Mouse (Mus musculus): ENCODE measurements at regions not wholly inside any gene's neighbourhood (a gene's known extent, or its start where the extent isn't known, plus 50 kb on each side); places are given as distances from the start of the nearest gene placed in this dataset.
"Not testable (repeated sequence)": the region's sequence is repeated elsewhere in the genome, so short reads cannot be mapped to it uniquely, and the experiment has no call there.

DNA sequence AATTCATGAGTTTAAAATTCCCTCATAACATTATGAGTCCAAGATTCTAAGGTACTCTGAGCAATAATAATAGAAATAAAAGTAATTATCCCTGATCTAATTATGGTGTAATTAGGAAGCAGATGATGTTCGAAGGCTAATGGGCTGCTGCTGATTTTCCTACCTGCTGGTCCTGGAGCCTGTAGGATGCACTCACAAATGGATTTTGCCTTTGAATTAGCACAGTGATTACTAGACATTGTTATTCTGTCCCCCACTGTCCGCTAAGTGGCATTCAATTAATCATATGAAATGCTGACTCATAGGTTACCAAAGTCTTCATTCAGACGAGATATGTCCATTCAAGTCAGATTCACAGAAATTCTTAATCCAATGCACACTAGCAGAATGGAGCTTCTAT lies 246.0 kb upstream of the Klf6 start:
- Histone ChIP-seq H3K9me3 (no peaks in the 10 kb centered on the region), H3K36me3 (replicated peaks) (no peaks in the 10 kb centered on the region), H3K4me1 (no peaks in the 10 kb centered on the region), H3K27ac (no peak overlapping the region), H3K4me3 (no peak overlapping the region), H3K27me3 (ENCODE audit: poor library complexity, severe bottlenecking) (no peaks in the 10 kb centered on the region)
- DNase-seq (ENCODE audit: extremely low spot score, low spot score), result no peak
- WGBS, result 77% methylated on average over 3 of the region's 3 CpGs

DNA sequence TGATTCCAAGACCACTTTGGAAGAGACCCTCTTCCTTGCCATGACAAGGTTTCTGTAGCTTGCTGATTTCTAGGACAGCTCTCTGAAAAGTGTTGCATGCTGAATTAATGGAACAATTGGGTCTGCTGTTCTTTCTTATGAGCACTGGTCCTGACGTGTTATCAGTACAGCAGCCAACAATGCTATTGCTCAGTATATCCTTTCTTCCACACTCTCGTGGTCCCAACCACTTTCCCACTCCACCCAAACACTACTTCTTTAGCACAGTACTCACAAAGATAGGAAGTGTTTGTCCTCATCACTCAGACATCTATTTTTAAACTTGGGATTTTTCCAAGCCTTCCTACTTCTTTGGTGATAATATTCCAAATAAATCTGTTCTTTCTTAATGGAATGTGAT lies 233.2 kb upstream of the Klf6 start:
- WGBS, result 71% methylated on average over 2 of the region's 2 CpGs
- H3K27me3 ChIP-seq (ENCODE audit: poor library complexity, severe bottlenecking), result no peaks in the 10 kb centered on the region
- no peaks in the 10 kb centered on the region for H3K36me3 ChIP-seq (replicated peaks)
- no peak for DNase-seq (ENCODE audit: extremely low spot score, low spot score)
- no peaks in the 10 kb centered on the region for H3K4me1 ChIP-seq
- no peak overlapping the region for H3K4me3 ChIP-seq
- H3K9me3 ChIP-seq, result no peaks in the 10 kb centered on the region
- H3K27ac ChIP-seq, result no peak overlapping the region

DNA sequence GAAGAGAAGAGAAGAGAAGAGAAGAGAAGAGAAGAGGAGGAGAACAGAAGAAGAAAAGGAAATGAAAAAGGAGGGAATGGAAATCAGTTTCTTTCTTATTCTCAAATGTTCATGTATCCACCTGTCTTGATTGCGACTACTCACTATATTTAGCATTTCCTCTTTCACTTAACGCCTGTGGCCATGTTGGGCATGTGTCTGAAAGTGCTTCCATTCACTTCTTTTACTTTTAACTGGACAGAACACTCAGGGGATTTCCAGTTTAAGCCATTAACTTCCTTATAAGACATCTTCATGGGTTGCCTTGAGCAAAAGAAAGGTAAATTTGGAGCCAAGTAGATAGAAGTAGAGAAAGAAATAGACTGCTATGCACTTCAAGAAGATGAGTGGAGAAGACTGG lies 226.3 kb upstream of the Klf6 start:
- Histone ChIP-seq H3K4me1 (no peaks in the 10 kb centered on the region), H3K27ac (no peak overlapping the region), H3K9me3 (no peaks in the 10 kb centered on the region), H3K36me3 (replicated peaks) (no peaks in the 10 kb centered on the region), H3K27me3 (ENCODE audit: poor library complexity, severe bottlenecking) (no peaks in the 10 kb centered on the region), H3K4me3 (no peak overlapping the region)
- DNase-seq (ENCODE audit: extremely low spot score, low spot score), result no peak
- WGBS, result 93% methylated on average over 2 of the region's 2 CpGs

DNA sequence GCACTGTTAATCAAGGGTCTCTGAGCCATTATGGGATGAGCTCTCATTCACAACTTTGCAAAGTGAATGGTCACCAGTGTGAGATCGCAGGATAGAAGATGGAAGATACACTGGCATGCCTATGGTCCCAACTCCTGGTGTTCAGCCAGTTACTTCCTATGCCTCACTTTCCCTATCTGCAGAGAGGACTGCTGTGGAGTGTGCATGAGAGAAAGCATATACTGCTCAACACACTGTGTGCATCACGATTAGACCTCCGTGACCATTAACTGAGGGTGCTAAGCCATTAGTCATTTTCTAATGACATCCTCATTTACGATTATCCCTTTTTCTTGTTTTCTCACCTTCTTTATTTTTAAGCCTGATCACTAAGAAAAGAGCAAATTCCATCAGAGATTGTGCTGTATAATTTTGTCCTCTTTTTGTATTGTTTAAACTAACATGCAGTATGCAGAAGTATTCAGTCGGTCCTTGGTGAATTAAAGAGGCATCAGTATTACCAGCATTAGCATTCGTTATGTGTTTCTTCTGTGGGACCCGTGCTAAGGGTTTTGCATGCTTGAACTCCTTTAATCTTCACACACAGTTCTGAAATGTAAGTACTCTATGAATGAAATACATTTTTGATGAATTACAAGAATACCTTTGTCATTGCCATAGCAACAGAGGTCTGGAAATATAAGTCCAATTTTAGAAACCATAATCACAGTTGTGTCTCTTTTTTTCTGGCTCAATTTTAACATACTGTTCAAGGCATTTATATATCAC lies 219.4 kb upstream of the Klf6 start:
- no peak for DNase-seq (ENCODE audit: extremely low spot score, low spot score)
- H3K4me1 ChIP-seq, result no peaks in the 10 kb centered on the region
- H3K27ac ChIP-seq, result no peak overlapping the region
- no peaks in the 10 kb centered on the region for H3K27me3 ChIP-seq (ENCODE audit: poor library complexity, severe bottlenecking)
- H3K4me3 ChIP-seq, result no peak overlapping the region
- WGBS, result 85% methylated on average over 7 of the region's 7 CpGs
- H3K36me3 ChIP-seq (replicated peaks), result no peaks in the 10 kb centered on the region
- H3K9me3 ChIP-seq, result no peaks in the 10 kb centered on the region

DNA sequence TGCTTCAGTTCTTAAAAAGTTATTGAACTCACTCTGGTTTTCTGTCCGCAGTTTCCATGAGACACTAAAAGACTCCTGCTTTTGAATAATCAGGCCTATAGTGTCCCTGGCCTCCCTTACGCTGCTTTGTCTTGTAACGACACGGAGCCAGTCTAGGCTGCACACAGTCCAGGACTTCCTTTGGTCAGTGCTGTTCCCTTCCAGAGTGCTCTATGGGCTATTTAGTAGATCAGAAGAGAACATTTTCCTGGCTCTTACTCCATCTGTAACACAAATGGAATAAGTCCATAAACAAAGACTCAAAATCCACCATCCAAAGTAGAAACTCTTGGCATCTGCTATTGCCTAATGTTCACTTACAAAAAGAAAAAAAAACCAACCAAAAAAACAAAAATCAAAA lies 213.0 kb upstream of the Klf6 start:
- H3K9me3 ChIP-seq, result no peaks in the 10 kb centered on the region
- WGBS, result 80% methylated on average over 4 of the region's 4 CpGs
- no peaks in the 10 kb centered on the region for H3K4me1 ChIP-seq
- no peak overlapping the region for H3K4me3 ChIP-seq
- no peaks in the 10 kb centered on the region for H3K27me3 ChIP-seq (ENCODE audit: poor library complexity, severe bottlenecking)
- H3K36me3 ChIP-seq (replicated peaks), result no peaks in the 10 kb centered on the region
- DNase-seq (ENCODE audit: extremely low spot score, low spot score), result no peak
- H3K27ac ChIP-seq, result no peak overlapping the region

DNA sequence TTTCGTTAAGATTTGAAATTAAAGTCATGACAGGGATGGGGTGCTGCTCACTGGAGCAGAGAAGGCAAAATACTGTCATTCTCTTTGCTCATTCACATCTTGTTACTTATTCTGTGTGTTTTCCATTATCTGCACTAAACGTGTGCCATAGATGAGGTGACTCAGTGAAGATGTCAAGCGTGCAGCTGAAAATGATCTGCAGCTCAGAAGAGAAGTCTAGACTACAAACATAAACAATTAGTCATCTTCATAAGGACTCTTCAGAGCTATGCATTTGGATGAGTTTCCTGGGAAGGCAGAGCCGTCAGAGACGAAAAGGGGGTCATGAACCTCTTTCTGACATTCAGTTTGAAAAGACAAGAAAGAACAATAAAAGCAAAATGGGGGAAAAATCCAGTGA lies 203.7 kb upstream of the Klf6 start:
- no peak overlapping the region for H3K4me3 ChIP-seq
- WGBS, result 72% methylated on average over 5 of the region's 5 CpGs
- no peak for DNase-seq (ENCODE audit: extremely low spot score, low spot score)
- no peaks in the 10 kb centered on the region for H3K36me3 ChIP-seq (replicated peaks)
- no peak overlapping the region for H3K27ac ChIP-seq
- H3K9me3 ChIP-seq, result no peaks in the 10 kb centered on the region
- H3K27me3 ChIP-seq (ENCODE audit: poor library complexity, severe bottlenecking), result no peaks in the 10 kb centered on the region
- 0 out of 2 replicates have a peak, but pooled peaks cover 3% of the 10 kb centered on the region for H3K4me1 ChIP-seq

DNA sequence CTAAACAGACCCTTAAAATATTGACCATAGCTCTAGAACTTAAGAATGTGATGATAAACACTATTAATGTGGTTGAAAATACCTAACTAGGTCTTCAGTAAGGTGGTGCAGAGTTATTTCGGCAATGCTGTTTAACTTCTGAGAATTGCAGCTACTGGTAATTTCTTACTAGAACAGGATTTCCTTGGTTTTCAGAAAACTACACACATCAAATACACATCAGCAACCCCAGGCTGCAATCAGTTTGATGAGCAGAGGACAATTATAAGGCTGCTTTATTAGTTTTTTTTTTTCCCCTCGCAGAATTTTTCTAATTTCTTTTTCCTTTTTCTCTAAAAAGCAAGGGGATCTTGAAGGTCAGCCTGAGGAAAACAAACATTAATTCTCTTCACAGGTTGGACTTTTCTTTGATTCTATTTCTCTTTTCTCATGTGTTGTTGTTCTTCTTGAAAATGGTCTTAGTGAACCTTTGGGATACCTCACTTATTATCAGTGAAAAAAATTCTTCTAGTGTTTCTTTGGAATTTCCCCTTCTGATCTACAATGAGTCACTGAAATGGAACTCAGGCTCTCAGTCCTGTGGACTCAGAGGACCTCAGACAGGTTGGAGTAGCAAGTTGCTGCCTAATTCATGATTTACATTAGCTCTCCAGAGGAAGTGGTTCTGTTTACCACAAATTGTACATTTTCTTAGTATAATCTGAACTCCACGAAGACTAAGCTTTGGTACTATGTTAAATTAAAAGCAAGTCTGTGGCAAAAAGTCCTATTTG lies 194.9 kb upstream of the Klf6 start:
- no peaks in the 10 kb centered on the region for H3K36me3 ChIP-seq (replicated peaks)
- 94% methylated on average over 3 of the region's 3 CpGs for WGBS
- no peak for DNase-seq (ENCODE audit: extremely low spot score, low spot score)
- H3K27ac ChIP-seq, result no peak overlapping the region
- H3K9me3 ChIP-seq, result no peaks in the 10 kb centered on the region
- H3K4me1 ChIP-seq, result no peaks in the 10 kb centered on the region
- no peak overlapping the region for H3K4me3 ChIP-seq
- H3K27me3 ChIP-seq (ENCODE audit: poor library complexity, severe bottlenecking), result no peaks in the 10 kb centered on the region

DNA sequence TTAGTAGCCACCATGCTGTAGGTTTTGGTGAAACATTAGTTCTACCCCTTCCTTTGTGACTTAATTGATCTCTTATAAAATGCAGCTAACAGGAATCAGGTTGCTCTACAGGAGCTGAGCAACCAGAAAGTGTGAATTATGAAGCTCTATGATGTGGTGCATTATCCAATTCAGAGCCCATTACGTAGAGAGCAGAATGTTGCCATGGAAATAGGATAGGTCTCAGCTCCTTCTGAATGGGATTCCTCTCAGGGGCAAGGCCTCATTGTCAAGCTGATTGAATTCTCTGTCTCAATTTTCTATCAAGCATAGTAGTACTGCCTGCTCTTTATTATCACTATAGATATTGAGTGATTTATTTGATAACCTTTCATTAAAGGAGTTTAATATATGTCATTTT lies 185.6 kb upstream of the Klf6 start:
- 33% methylated on average over 1 of the region's 1 CpGs for WGBS

DNA sequence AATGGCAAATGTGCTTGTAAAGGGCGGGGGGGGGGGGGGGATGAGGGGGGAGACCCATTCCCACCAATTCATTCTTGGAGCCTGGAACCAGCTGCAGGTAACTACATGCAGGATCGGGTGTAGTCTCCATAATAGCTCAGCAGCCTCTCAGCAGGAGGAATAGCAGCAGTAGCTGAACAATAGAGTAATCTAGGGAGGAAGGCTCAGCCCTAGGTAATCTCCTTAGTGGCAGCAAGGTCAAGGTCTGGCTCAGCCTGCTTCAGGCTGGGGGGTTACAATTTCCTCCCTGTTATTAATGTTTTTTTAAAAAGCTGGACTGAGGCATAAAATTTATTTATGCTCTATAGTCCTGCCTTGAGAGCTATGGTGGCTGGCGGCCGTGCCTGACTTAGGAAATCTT lies 171.2 kb upstream of the Klf6 start:
- no peaks in the 10 kb centered on the region for H3K27me3 ChIP-seq (ENCODE audit: poor library complexity, severe bottlenecking)
- peaks cover 13% of the 10 kb centered on the region for H3K9me3 ChIP-seq
- WGBS, result 74% methylated on average over 3 of the region's 4 CpGs
- no peaks in the 10 kb centered on the region for H3K36me3 ChIP-seq (replicated peaks)
- no peak overlapping the region for H3K4me3 ChIP-seq
- no peak overlapping the region for H3K27ac ChIP-seq
- DNase-seq (ENCODE audit: extremely low spot score, low spot score), result no peak
- H3K4me1 ChIP-seq, result no peaks in the 10 kb centered on the region

More for the DNA sequence above, 185.6 kb upstream of the Klf6 start:
- DNase-seq (ENCODE audit: extremely low spot score, low spot score), result no peak
- Histone ChIP-seq H3K4me1 (peaks cover 3% of the 10 kb centered on the region; the same call in 1 of the 2 replicates), H3K4me3 (no peak overlapping the region), H3K27ac (no peak overlapping the region), H3K27me3 (ENCODE audit: poor library complexity, severe bottlenecking) (no peaks in the 10 kb centered on the region), H3K9me3 (no peaks in the 10 kb centered on the region), H3K36me3 (replicated peaks) (no peaks in the 10 kb centered on the region)

DNA sequence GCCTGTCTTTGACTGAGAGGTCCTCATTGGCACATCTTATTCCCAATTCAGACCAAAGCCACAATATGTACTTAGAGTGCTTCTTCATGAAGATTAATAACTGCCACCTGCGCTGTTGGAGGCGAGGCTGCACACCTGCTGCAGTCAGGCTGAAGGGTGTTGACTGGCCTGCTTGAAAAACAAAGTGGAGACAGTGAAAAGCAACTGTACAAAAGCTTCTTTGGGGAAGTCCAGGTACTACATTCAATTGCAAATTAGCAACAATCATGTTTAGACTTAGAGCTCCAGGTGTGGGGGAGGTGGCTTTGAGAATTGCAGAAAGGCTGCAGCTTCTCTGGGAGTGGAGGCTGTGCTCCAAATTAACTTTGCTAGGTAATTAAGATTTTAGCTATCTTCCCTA lies 170.6 kb upstream of the Klf6 start:
- not testable (repeated sequence) for DNase-seq (ENCODE audit: extremely low spot score, low spot score); H3K4me1 ChIP-seq; H3K36me3 ChIP-seq (replicated peaks); H3K27me3 ChIP-seq (ENCODE audit: poor library complexity, severe bottlenecking); H3K27ac ChIP-seq; H3K4me3 ChIP-seq
- 83% methylated on average over 2 of the region's 2 CpGs for WGBS
- H3K9me3 ChIP-seq, result peaks cover 13% of the 10 kb centered on the region

DNA sequence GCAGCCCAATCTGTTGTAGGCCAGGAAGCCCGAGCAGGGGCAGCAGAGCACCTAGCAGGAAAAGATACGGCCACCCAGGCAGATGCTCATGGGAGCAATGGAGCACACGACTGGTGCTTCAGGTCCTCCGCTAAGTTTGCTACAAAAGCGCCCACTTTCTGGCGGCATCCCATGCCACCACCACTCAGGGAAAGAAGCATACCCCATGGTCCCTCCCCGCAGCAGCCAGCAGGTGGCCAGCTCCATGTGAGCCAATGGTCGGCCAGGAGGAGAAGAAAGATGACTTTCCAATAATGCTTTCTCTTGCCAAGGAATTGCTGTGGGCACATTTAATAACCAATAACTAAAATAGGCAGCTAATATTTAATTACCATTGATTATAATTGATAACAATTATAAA lies 166.7 kb upstream of the Klf6 start:
- Histone ChIP-seq H3K27me3 (ENCODE audit: poor library complexity, severe bottlenecking) (no peaks in the 10 kb centered on the region), H3K4me1 (peaks cover 4% of the 10 kb centered on the region; the same call in 1 of the 2 replicates), H3K27ac (no peak overlapping the region), H3K9me3 (peaks cover 13% of the 10 kb centered on the region), H3K4me3 (no peak overlapping the region), H3K36me3 (replicated peaks) (no peaks in the 10 kb centered on the region)
- DNase-seq (ENCODE audit: extremely low spot score, low spot score), result no peak
- WGBS, result 93% methylated on average over 8 of the region's 8 CpGs

DNA sequence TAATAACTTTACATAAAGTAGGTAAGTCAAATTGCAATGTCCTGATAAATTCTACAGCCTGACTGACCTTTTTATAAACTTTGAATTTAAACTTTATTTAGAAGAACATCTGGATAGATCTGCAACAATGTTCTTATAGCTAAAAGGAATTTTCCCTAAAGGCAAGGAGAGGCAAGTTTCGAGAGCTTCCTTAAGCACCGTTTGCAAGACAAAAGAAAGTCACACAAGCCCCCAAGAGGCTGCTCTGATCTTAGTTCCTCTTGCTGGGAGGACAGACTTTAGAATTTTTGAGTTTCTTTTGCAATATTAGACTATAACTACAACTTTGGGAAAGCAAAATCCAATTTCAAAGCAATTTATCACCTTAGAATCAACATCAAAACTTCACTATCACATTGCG lies 165.7 kb upstream of the Klf6 start:
- H3K36me3 ChIP-seq (replicated peaks); H3K27me3 ChIP-seq (ENCODE audit: poor library complexity, severe bottlenecking); DNase-seq (ENCODE audit: extremely low spot score, low spot score); H3K4me1 ChIP-seq; H3K4me3 ChIP-seq; H3K27ac ChIP-seq: not testable (repeated sequence)
- 48% methylated on average over 3 of the region's 3 CpGs for WGBS
- H3K9me3 ChIP-seq, result peaks cover 11% of the 10 kb centered on the region

DNA sequence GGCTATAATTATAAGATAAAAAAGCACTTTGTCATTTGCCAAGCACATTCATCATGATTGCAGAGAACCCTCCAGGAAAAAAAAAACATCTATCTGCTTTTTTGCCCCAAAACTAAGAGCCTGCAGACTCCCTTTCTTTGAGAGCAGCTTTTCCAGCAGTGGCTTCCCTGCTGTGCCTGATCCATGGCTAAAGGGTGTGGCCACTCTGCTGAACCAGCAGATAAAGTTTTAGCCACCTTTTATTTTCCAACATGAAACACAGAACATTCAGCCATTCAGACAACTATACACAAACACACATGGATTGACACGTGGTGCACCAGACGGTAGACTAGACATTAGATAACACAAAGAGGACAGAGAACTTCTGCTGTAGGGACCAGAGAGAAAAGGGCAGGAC lies 164.9 kb upstream of the Klf6 start:
- Histone ChIP-seq H3K4me1 (peaks cover 4% of the 10 kb centered on the region; the same call in 1 of the 2 replicates), H3K27ac (no peak overlapping the region), H3K36me3 (replicated peaks) (no peaks in the 10 kb centered on the region), H3K4me3 (no peak overlapping the region), H3K9me3 (peaks cover 4% of the 10 kb centered on the region; the same call in 1 of the 2 replicates), H3K27me3 (ENCODE audit: poor library complexity, severe bottlenecking) (no peaks in the 10 kb centered on the region)
- DNase-seq (ENCODE audit: extremely low spot score, low spot score), result no peak
- WGBS, result 12% methylated on average over 2 of the region's 2 CpGs
